Mouse (Mus musculus): Measurements from ENCODE around the gene Spib.

The Spib gene

DNA sequence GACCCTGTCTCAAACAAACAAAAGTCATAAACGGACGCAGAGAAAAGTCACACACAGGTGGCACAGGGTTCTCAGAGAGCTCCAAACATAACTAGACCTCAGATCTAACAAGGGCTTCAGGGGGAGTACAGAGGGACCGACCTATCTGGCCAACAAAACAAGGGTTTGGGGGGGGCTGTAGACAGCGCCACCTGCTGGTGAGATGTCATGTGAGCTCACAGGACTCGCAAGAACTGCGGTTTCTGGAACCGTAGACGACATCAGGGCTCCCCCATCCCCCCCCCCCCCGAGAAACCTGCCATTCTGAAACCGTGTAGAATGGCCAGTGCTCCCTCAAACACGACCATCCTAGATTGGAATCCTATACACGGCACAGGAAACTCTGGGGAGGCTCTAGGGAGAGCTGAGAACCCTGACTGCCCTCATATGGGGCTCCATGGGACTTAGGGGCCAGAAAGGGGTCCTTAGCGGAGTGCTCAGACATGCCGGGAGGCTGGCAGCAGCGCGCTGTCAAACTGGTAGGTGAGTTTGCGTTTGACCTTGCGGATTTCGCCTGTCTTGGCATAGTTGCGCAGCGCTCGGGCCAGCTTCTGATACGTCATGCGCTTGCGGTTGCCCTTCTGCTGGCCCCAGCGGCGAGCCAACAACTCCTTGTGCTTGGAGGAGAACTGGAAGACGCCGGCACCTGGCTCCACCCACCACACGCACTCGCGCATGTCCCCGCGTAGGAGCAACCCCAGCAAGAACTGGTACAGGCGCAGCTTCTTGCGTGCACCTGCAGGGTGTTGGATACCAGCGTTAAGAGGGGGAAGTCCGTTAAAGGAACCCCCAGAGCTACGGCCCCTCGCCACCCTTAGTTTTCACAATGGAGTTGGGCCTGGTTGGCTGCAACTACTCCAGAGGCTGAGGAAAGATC, 4.1 kb downstream of the Spib start:
- intact Hi-C loops (cut with DNase I), result loop anchor here (10.0 kb wide), 1 partner anchor 127 kb away; no protein-coding TSS in a partner anchor

DNA sequence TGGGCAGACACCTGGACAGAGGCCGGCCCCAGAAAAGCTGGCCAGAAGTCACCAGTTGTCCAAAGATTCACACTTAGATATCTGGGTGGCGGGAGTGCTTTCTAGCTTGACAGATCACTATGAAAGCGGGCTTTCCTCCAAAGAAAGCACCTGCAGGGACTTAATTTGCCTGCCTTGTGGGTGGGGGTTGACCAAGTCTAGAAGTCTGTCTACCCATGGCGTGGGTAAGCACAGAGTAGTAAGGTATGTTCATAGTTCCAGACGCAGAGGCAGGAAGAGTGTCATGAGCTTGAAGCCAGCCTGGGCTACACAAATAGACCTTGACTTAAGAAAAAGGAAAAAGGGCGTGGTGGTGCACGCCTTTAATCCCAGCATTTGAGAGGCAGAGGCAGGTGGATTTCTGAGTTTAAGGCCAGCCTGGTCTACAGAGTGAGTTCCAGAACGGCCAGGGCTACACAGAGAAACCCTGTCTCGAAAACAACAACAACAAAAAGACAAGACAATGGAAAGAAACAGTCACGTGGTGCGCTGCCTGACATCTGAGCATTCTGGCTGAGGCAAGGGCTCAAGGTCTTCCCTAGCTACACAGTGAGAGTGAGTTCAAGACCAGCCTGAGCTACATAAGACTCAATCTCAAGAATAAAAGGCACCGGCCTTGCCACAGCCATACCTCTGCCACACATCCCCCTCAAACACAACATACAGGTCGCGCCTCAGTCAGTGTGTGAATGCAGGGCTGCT, 5.3 kb downstream of the Spib start:
- intact Hi-C loops (cut with DNase I), result loop anchor here (10.0 kb wide), 1 partner anchor 128 kb away; no protein-coding TSS in a partner anchor

DNA sequence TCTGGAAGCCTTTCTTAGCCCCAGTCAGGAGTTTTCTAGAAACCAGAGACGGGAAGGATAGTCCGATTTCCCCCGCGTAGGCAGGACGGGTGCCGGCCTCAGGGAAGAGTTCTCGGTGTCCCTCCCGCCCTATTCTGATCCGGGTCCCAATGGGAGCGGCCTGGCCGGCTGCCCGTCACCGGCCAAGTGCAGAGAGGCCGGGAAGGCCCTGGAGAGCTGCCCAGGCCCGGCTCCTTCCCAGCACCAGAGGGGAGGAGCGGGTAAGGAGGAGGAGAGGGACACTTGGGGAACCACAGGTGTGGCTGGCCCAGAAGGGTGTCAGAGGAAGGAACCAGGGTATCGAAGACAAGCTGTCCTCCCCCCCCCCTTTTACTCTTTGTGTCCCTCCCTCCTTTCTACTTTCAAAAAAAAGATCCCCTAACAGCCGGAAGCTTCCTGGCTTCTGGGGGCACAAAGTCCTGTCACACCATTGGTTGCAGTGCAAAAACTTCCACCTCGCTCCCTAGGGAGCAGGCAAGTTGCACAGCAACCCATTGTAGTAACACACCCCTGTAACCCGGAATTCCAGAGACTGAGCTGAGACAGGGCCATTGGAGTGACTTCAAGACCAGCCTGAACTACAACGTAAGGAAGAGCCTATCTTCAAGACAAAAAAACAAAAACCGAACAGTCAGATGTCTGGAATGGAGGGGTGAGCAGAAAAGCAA, 6.6 kb downstream of the Spib start:
- intact Hi-C loops (cut with DNase I), result loop anchor here (10.0 kb wide), 1 partner anchor 130 kb away; no protein-coding TSS in a partner anchor

GRCm38 (mm10) chr7:44524502-44524901, 7.4 kb downstream of the Spib start, which contains the start of gene Mybpc2:
Gene Mybpc2, minus strand, starts transcription at chr7:44524656.
- intact Hi-C loops (cut with DNase I), result loop anchor here (5.0 to 10.0 kb wide), 2 partner anchors 38 to 130 kb away; no protein-coding TSS in a partner anchor

DNA sequence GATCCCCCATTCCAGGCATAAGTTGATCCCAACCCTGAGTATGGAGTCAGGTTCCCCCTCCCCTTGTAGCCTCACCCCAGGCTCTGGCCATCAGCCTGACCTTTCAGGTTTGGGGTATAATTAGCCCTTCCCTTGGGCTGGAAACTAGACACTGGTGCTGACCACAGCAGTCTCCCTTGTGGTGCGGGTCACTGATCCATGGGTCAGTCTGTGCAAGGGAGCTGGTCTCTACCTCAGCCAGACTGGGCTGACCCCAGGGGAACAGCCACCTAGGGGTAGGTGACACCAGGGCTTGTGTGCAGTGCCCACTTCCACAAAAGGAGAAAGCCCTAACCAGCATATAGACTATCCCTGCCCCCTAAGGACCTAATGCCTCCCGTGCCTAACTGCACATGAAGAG, 8.8 kb downstream of the Spib start:
- intact Hi-C loops (cut with DNase I), result loop anchor here (5.0 to 10.0 kb wide), 2 partner anchors 39 to 132 kb away; no protein-coding TSS in a partner anchor

DNA sequence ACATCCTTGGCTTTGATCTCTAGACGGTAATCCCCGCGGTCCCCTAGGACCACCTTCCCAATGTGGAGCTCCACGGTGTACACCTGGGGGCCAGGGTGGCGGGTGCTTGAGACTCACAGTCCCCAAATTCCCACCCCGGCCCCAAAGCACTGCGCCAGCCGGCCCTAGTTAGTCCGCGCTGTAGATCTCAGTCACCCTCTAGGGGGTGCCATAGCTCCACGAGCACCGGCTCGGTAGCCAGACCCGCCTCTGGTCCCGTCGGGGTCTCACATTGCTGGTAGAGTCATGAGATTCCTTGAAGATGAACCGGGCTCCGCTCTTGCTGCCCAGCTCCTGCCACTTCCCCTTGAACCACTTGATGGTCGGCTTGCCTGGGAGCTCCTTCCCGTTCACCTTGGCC, 10.2 kb downstream of the Spib start:
- intact Hi-C loops (cut with DNase I), result loop anchor here (5.0 to 10.0 kb wide), 2 partner anchors 41 to 133 kb away; no protein-coding TSS in a partner anchor

GRCm38 (mm10) chr7:44520990-44521389, 10.9 kb downstream of the Spib start:
- intact Hi-C loops (cut with DNase I), result loop anchor here (5.0 to 10.0 kb wide), 2 partner anchors 41 to 134 kb away; no protein-coding TSS in a partner anchor

GRCm38 (mm10) chr7:44519240-44519913, 12.5 kb downstream of the Spib start:
- intact Hi-C loops (cut with DNase I), result no loop called here

- intact Hi-C loops (cut with DNase I), result no loop called here
These were observed 24.4 kb downstream of the Spib start for GRCm38 (mm10) chr7:44507491-44507890.

GRCm38 (mm10) chr7:44501563-44502115, 30.2 kb downstream of the Spib start:
- intact Hi-C loops (cut with DNase I), result loop anchor here (2.0 kb wide), 1 partner anchor 59 kb away; no protein-coding TSS in a partner anchor

GRCm38 (mm10) chr7:44500046-44500445, 31.8 kb downstream of the Spib start:
- intact Hi-C loops (cut with DNase I), result no loop called here

GRCm38 (mm10) chr7:44498922-44499321, 32.9 kb downstream of the Spib start:
- intact Hi-C loops (cut with DNase I), result no loop called here

DNA sequence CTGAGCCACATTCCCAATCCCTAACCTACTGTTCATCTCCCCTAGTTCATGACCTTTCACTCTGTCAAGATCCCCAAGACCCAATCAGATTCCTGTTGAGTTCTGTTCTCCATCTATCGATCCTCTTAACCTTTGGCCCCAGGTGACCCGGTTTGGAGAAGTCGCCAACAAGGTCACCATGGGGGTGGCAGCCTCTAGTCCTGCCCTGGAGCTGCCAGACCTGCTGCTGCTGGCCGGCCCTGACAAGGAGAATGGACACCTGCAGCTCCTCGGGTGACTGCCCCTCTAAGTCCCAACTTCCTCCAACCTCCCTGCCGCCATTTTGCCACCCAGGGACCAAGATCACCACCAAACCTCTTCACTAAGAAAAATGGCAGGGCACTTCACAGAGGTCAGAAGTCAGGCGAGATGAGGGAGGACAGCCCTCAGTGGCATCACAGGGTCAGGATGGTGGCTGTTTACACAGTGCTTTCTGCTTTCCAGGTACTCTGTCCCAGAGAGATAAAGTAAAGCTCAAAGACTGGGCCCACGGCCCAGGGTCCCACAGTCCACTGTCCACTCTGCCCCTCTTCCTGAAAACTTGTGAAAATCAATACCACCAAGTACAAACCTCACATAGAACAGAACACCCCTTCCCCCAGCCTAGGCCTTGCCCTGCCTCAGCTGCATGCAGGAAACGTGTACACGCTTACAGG, 34.4 kb downstream of the Spib start:
- intact Hi-C loops (cut with DNase I), result no loop called here

DNA sequence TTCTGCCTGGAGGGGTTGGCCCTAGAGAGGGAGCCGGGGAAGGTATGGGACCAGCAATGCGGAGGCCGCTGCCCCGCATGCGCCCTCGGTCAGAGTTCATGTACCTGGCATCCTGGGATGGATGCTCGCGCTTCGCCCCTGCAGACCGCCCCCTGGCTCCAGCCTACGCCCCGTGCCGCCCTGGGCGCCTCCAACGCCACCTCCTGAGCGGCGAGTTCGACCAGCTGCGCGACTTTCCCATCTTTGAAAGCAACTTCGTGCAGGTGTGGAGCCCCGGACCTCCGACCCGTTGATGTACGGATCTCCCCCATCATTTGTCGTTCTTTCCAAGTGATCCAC, 35.1 kb downstream of the Spib start:
- intact Hi-C loops (cut with DNase I), result no loop called here

DNA sequence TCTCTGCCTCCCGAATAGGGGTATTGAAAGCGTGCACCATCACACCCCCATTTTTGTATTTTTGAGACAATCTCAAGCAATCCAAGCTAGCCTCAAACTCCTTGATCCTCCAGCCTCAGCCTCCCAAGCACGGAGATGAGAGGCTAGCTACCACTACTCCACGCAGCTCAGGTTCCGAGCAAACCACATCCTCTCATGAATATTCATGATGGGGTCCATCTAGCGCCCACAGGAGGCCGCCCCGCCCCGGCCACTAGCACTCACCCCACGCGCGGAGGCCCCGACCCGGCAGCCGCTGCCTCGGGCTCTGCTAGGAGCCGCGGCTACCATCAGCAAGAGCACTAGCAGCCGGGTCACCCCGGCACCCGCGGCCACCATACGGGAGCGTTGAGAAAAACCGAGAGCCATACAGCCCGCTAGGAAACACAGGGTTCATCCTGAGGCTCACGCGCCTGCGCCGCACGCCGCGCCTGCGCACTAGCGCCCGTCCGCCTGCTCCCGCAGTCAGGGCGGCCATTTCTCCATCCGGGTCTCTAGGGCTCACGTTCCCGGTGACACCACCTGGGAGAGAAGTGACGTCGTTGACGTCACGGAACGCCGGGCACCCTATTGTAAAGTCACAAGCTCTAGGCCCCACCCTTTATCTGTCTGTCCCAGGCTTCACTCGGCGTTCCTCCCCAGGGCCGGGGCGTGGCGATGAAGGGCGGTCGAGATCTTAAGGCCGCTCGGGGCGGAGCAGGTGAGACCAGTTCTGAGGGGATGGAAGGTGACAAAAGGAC, 35.7 kb downstream of the Spib start, which contains the start of the genes Emc10 and Fam71e1:
Gene Emc10 (minus strand): TSS at position 538 of the 779 bp plus-strand sequence.
Gene Fam71e1 (plus strand): TSS at position 590 of the 779 bp plus-strand sequence.
- intact Hi-C loops (cut with DNase I), result no loop called here

GRCm38 (mm10) chr7:44495086-44495485, 36.8 kb downstream of the Spib start:
- intact Hi-C loops (cut with DNase I), result no loop called here

DNA sequence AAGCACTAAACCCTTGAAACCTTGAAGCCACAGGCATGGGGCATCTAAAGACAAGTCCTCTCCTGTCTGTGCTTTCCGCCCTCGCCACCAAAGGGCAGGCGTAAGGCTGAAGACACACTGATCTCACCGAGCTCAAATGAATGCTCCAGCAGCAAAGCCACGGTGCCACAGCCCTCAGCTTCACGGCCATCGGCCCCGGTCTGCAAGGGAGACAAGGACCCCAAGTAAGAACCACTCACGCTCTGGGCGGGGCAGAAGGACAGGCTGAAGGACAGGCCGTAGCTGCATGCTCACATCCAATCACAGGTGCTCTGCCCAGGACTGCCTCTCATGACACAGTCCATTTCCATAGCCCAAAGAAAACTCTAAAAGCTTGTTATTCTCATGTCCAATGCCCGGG, 37.2 kb downstream of the Spib start:
- intact Hi-C loops (cut with DNase I), result no loop called here

DNA sequence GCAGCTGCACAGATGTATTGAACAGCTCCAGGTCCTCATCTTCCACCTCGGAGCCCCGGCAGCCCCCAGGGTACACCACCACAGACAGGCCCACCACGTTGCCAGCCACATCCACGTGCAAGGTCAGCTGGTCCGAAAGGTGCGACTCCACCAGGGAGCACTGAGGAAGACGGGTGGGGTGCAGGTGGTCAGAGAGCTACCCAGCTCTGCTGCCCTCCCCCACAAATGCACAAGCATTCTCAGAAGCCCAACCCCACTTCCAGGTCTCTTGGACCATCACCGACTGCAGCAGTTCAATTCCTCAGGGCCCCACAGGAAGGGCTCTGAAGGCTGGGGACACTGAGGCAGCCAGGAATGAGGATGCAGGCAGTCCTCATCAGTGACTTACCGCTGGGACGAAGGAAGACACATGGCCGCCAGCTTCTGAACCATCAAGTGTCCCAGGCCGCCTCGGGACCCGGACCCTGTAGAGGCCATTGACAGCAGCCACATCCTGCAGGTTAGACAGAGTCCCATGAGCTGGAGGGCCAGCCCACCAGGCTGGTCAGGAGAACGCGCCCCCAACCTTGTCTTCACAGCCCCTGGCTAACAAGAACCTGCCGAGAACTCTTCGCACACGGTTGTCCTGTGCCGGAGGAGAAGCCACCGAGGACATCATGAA, 39.6 kb downstream of the Spib start:
- intact Hi-C loops (cut with DNase I), result no loop called here
